Mouse (Mus musculus): Measurements from ENCODE around the gene Gpx8. TPM values are rescaled to one million over a fixed set of nuclear protein-coding genes. Genes with fewer than 3 reads are reported as not detected.

Gpx8 gene
- polyA plus RNA-seq, 1 experiment from 2014 or later, result 111 TPM

DNA sequence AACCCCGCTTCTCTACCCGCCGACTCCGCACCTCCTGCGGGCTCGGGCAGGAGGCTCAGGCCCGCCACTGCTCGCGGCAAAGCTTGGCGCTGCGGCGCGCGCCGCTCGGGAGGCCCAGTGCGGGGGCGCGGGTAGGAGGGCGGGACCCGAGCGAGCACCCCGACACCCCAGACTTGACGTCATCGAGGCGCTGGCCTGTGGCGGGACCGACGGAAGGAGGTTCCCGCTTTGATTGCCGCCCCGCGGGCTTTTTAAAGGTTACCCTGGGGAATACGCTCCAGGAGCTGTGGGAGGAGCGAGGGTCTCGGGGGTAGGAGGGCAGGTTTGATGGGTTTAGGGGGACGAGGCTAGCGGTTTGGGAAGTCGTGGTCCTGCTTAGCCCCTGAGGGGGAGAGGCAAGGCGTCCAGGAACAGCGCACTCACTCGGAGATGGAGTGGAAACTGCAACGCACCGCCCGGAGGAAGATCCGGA lies 11.2 kb downstream of the Gpx8 start, which contains the start of gene Cdc20b:
TSS of gene Cdc20b (plus strand) at position 162 of the 472 bp plus-strand sequence.
- H3K27me3 ChIP-seq (ENCODE audit: control insufficient read depth, insufficient read depth, low read length), result peaks cover 16% of the 10 kb centered on the region
- peaks cover 6% of the 10 kb centered on the region for H3K4me1 ChIP-seq (ENCODE audit: control insufficient read depth, insufficient read depth, low read length)
- ATAC-seq (ENCODE audit: insufficient number of reproducible peaks, low FRiP score, low TSS enrichment, low read depth), result no peak

DNA sequence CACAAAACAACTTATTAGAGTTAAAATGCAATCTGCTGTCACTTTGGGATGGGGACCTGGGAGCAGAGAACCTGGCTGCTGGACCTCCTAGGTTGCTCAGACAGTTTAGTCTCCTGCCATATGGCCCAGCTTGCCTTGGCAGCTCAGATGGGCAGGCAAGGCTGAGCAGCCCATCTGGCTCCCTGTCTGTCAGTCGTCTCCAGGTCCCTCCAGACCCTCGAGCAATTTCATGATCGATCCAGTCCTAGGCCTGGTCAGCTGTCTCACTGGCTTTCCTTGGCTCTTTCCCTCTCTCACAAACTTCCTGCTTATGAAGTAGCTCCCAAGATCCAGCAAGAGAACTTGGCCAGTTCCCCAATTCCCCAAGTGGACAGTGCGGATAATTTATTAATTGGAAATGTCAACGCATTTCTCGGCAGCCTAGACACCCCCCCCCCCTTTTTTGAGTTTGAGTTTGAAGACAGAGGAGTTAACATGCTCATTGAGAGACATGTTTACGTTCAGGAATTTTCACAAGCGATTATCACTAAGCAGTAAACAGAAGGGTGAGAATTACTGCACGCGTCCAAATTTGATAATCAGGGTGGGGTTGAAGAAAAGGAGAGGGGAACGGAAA lies 11.8 kb downstream of the Gpx8 start:
- DNase-seq (ENCODE audit: low spot score), result peak; percentile 38
- H3K9me3 ChIP-seq (ENCODE audit: control insufficient read depth, low read length), result no peaks in the 10 kb centered on the region
- peaks cover 6% of the 10 kb centered on the region for H3K4me1 ChIP-seq (ENCODE audit: control insufficient read depth, insufficient read depth, low read length)
- ATAC-seq (ENCODE audit: insufficient number of reproducible peaks, low FRiP score, low TSS enrichment, low read depth), result no peak
- under 1% methylated on average over 11 of the region's 11 CpGs for WGBS
- H3K36me3 ChIP-seq (ENCODE audit: control insufficient read depth, insufficient read depth, low read length), result no peaks in the 10 kb centered on the region
- peak overlapping the region; percentile 81 for H3K4me2 ChIP-seq (ENCODE audit: low read depth, severe bottlenecking)
- peaks cover 16% of the 10 kb centered on the region for H3K27me3 ChIP-seq (ENCODE audit: control insufficient read depth, insufficient read depth, low read length)
- no peak overlapping the region for H3K27ac ChIP-seq (replicated peaks; ENCODE audit: low read depth, low read length)
- H3K9ac ChIP-seq (ENCODE audit: low read length), result no peak overlapping the region
- peak overlapping the region; percentile 45 for H3K4me3 ChIP-seq (ENCODE audit: low read depth, low read length)

More for the DNA sequence above, 11.2 kb downstream of the Gpx8 start, which contains the start of gene Cdc20b:
- Histone ChIP-seq H3K9me3 (ENCODE audit: control insufficient read depth, low read length) (no peaks in the 10 kb centered on the region), H3K9ac (ENCODE audit: low read length) (peak within 1 kb of the TSS; percentile 34; the same call in 1 of the 2 replicates), H3K27ac (replicated peaks; ENCODE audit: low read depth, low read length) (no peak within 1 kb of the TSS), H3K36me3 (ENCODE audit: control insufficient read depth, insufficient read depth, low read length) (no peaks in the 10 kb centered on the region), H3K4me3 (ENCODE audit: low read depth, low read length) (peak within 1 kb of the TSS; percentile 45), H3K4me2 (ENCODE audit: low read depth, severe bottlenecking) (peak within 1 kb of the TSS; percentile 81)
- peak; percentile 66 for DNase-seq (ENCODE audit: low spot score)
- under 1% methylated on average over 46 of the region's 46 CpGs for WGBS

DNA sequence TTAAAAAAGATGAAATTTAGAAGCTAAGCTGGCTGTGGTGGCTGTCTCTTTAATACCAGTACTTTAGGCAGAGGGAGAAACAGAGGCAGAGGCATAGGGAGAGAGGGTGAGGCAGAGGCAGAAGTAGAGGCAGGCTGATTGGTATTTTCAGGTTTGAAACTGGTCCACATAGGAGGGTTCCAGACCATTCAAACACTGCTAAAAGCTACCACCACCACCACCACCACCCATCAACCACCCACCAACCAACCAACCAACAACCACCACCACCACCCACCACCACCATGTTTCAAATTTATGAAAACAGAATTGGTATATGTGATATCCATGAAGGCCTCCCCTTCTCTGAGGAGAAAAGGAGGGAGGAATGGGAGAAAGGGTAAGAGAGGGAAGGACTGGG lies 13.4 kb downstream of the Gpx8 start:
- DNase-seq (ENCODE audit: low spot score), result no peak
- no peak overlapping the region for H3K9ac ChIP-seq (ENCODE audit: low read length)
- peaks cover 16% of the 10 kb centered on the region for H3K27me3 ChIP-seq (ENCODE audit: control insufficient read depth, insufficient read depth, low read length)
- H3K9me3 ChIP-seq (ENCODE audit: control insufficient read depth, low read length), result no peaks in the 10 kb centered on the region
- no peaks in the 10 kb centered on the region for H3K36me3 ChIP-seq (ENCODE audit: control insufficient read depth, insufficient read depth, low read length)
- peaks cover 6% of the 10 kb centered on the region for H3K4me1 ChIP-seq (ENCODE audit: control insufficient read depth, insufficient read depth, low read length)
- ATAC-seq (ENCODE audit: insufficient number of reproducible peaks, low FRiP score, low TSS enrichment, low read depth), result no peak
- no peak overlapping the region for H3K4me2 ChIP-seq (ENCODE audit: low read depth, severe bottlenecking)
- no peak overlapping the region for H3K27ac ChIP-seq (replicated peaks; ENCODE audit: low read depth, low read length)
- no peak overlapping the region for H3K4me3 ChIP-seq (ENCODE audit: low read depth, low read length)

DNA sequence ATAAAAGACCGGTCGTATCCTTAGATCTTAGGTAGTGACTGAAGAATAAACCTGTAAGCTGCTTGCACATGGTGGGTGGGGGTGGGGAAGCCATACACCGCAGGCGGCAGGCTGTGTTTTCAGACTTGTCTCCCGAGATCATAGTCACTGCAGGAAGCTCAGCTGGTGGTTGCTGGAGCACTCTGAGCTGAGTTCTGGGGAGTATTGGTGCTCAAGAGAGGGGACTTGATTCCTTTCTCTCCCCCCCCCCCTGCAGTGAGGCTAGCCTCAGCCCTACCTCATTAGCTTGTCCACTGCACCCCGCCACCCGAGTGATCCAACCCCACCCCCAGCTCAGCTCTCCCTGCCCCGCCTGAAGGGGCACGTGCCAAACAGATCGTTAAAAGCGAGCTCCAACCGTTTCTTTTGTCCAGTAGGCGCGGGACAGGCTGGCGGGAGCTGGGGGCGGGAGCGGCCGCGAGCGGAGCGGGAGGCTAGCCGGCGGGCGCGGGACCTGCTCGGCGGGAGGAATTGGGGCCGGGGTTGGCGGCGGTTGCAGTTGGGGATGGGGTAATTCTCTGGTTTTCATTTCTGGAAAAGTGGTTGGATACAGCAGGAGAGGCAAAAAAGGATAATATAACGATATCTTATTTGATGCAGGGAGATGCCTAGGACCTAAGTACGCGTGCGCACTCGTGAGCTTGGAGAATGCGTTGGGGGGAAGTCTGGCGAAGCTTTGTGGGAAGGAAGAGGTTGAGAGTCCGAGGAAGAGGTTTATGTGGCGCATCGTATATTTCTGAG lies 14.2 kb downstream of the Gpx8 start:
- peak overlapping the region; percentile 69 for H3K9ac ChIP-seq (ENCODE audit: low read length)
- peaks cover 16% of the 10 kb centered on the region for H3K27me3 ChIP-seq (ENCODE audit: control insufficient read depth, insufficient read depth, low read length)
- no peaks in the 10 kb centered on the region for H3K9me3 ChIP-seq (ENCODE audit: control insufficient read depth, low read length)
- ATAC-seq (ENCODE audit: insufficient number of reproducible peaks, low FRiP score, low TSS enrichment, low read depth) (peak; percentile 62), DNase-seq (ENCODE audit: low spot score) (peak; percentile 80)
- peak overlapping the region; percentile 79 for H3K4me2 ChIP-seq (ENCODE audit: low read depth, severe bottlenecking)
- H3K27ac ChIP-seq (replicated peaks; ENCODE audit: low read depth, low read length), result no peak overlapping the region
- peak overlapping the region; percentile 42 for H3K4me3 ChIP-seq (ENCODE audit: low read depth, low read length)
- peaks cover 6% of the 10 kb centered on the region for H3K4me1 ChIP-seq (ENCODE audit: control insufficient read depth, insufficient read depth, low read length)
- no peaks in the 10 kb centered on the region for H3K36me3 ChIP-seq (ENCODE audit: control insufficient read depth, insufficient read depth, low read length)
- under 1% methylated on average over 40 of the region's 40 CpGs for WGBS

DNA sequence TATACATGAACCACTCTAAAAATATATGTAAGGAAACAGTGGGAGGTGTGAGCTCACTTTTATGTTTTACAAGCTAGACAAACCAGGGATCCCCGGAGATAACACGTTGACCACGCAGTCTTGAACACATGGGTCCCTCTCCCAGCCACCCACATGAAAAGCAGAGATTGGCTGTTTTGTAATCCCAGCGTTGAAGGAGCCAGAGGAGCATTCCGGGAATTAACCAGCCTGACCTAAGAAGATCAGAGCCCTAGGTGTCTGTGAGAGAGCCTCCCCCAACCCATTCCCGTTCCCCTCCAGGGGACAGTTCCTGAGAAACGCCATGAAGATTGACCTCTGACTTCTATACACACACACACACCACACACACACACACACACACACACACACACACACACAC lies 14.9 kb downstream of the Gpx8 start:
- WGBS, result under 1% methylated on average over 7 of the region's 7 CpGs
- H3K9me3 ChIP-seq (ENCODE audit: control insufficient read depth, low read length), result no peaks in the 10 kb centered on the region
- H3K36me3 ChIP-seq (ENCODE audit: control insufficient read depth, insufficient read depth, low read length), result no peaks in the 10 kb centered on the region
- H3K4me3 ChIP-seq (ENCODE audit: low read depth, low read length), result peak overlapping the region; percentile 42
- ATAC-seq (ENCODE audit: insufficient number of reproducible peaks, low FRiP score, low TSS enrichment, low read depth), result 0 out of 2 replicates have a peak, but pooled peaks have one; percentile 10
- peaks cover 6% of the 10 kb centered on the region for H3K4me1 ChIP-seq (ENCODE audit: control insufficient read depth, insufficient read depth, low read length)
- peak overlapping the region; percentile 79 for H3K4me2 ChIP-seq (ENCODE audit: low read depth, severe bottlenecking)
- DNase-seq (ENCODE audit: low spot score), result peak; percentile 50
- H3K27ac ChIP-seq (replicated peaks; ENCODE audit: low read depth, low read length), result no peak overlapping the region
- peaks cover 16% of the 10 kb centered on the region for H3K27me3 ChIP-seq (ENCODE audit: control insufficient read depth, insufficient read depth, low read length)
- peak overlapping the region; percentile 69; the same call in 1 of the 2 replicates for H3K9ac ChIP-seq (ENCODE audit: low read length)

DNA sequence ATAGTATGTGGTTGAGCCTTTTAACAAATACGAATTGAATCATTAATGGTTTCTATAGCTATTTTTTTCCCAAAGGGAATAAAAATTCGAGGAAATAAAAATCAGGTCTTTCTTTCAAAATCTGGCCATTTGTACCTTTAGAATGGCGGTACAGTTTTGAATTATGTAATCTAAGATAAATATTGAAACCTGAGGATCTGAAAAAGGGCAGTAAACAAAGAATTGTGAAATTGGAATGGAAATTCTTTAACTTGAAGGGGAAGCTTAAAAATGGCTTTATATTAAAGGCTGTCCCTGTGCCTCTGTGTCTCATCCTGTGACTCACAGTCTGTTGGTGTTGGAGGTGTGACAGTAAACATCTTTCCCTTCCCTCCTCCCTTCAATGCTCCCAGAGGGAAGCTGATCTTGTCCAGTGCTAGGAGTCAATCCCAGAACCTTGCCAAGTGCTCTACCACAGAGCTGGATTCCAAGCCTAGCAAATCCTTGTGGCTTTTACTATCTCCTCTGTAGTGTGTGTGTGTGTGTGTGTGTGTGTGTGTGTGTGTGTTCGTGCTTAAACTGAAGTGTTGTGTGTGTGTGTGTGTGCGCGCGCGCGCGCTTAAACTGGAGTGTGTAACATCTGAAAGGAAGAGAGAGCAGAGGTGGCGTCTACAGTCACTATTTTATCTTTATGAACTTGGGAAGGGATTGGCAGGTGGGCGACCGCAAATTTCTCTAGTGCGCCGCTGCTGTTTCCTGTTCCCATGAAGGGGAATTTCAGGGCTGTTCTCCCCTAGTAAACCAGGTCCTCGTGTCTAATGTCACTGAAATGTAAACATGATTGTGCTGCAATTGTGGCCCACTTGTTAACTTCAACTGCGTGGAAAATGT lies 22.7 kb downstream of the Gpx8 start:
- Histone ChIP-seq H3K27ac (replicated peaks; ENCODE audit: low read depth, low read length) (no peak overlapping the region), H3K9me3 (ENCODE audit: control insufficient read depth, low read length) (no peaks in the 10 kb centered on the region), H3K9ac (ENCODE audit: low read length) (no peak overlapping the region), H3K27me3 (ENCODE audit: control insufficient read depth, insufficient read depth, low read length) (no peaks in the 10 kb centered on the region), H3K4me2 (ENCODE audit: low read depth, severe bottlenecking) (no peak overlapping the region), H3K36me3 (ENCODE audit: control insufficient read depth, insufficient read depth, low read length) (no peaks in the 10 kb centered on the region), H3K4me3 (ENCODE audit: low read depth, low read length) (no peak overlapping the region), H3K4me1 (ENCODE audit: control insufficient read depth, insufficient read depth, low read length) (no peaks in the 10 kb centered on the region)
- no peak for DNase-seq (ENCODE audit: low spot score)
- WGBS, result 76% methylated on average over 17 of the region's 17 CpGs
- no peak for ATAC-seq (ENCODE audit: insufficient number of reproducible peaks, low FRiP score, low TSS enrichment, low read depth)

DNA sequence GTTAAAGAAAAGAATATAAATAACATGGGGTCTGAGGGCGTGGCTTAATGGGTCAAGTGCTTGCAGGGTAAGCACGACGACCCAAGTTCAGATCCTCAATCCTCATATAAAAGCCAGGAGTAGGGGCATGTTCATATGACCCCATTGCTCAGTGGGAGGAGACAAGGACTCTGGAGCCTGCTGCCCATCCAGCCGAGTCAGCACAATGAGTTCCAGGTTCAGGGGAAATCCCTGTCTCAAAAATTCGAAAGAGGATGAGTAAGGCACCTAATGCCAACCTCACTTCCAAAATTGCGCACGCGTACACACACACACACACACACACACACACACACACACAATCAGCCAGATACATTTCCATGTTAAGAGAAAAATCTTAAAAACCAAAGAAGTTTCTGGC lies 23.7 kb downstream of the Gpx8 start:
- Histone ChIP-seq H3K4me3 (ENCODE audit: low read depth, low read length) (no peak overlapping the region), H3K27me3 (ENCODE audit: control insufficient read depth, insufficient read depth, low read length) (no peaks in the 10 kb centered on the region), H3K4me2 (ENCODE audit: low read depth, severe bottlenecking) (no peak overlapping the region), H3K4me1 (ENCODE audit: control insufficient read depth, insufficient read depth, low read length) (no peaks in the 10 kb centered on the region), H3K27ac (replicated peaks; ENCODE audit: low read depth, low read length) (no peak overlapping the region), H3K9me3 (ENCODE audit: control insufficient read depth, low read length) (no peaks in the 10 kb centered on the region), H3K36me3 (ENCODE audit: control insufficient read depth, insufficient read depth, low read length) (no peaks in the 10 kb centered on the region), H3K9ac (ENCODE audit: low read length) (no peak overlapping the region)
- WGBS, result 72% methylated on average over 8 of the region's 8 CpGs
- DNase-seq (ENCODE audit: low spot score) (no peak), ATAC-seq (ENCODE audit: insufficient number of reproducible peaks, low FRiP score, low TSS enrichment, low read depth) (no peak)

DNA sequence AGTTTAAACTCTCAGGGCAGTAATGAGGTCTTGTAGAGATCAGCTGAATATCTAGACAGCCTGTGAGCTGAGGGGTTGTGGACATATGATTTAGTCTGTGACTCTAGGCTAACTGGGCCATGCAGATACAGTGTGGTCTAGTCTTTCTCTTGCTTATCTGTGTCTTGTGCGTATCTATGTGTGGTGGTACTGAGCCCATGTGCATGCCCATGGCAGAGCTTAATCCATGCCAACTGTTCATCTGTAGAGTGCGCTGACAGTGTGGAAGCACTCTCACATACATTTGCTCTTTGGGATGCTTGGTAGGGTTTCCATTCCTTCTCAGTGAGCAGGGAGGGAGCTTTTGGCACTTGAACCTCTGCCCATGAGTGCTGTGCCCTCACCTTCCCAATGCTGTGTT lies 24.7 kb downstream of the Gpx8 start:
- ATAC-seq (ENCODE audit: insufficient number of reproducible peaks, low FRiP score, low TSS enrichment, low read depth) (no peak), DNase-seq (ENCODE audit: low spot score) (no peak)
- Histone ChIP-seq H3K36me3 (ENCODE audit: control insufficient read depth, insufficient read depth, low read length) (no peaks in the 10 kb centered on the region), H3K4me3 (ENCODE audit: low read depth, low read length) (no peak overlapping the region), H3K27ac (replicated peaks; ENCODE audit: low read depth, low read length) (no peak overlapping the region), H3K9ac (ENCODE audit: low read length) (no peak overlapping the region), H3K9me3 (ENCODE audit: control insufficient read depth, low read length) (no peaks in the 10 kb centered on the region), H3K27me3 (ENCODE audit: control insufficient read depth, insufficient read depth, low read length) (no peaks in the 10 kb centered on the region), H3K4me2 (ENCODE audit: low read depth, severe bottlenecking) (no peak overlapping the region), H3K4me1 (ENCODE audit: control insufficient read depth, insufficient read depth, low read length) (no peaks in the 10 kb centered on the region)
- 93% methylated on average over 2 of the region's 2 CpGs for WGBS
